In genomic region chr17:30977290-30977689, GRCm38 (mm10) we compare ENCODE assay signal across 20 mouse cellular contexts. TPM values are rescaled to one million over a fixed set of nuclear protein-coding genes. Genes with fewer than 3 reads are reported as not detected.
DNase-seq lines count a peak whose midpoint lies in the region; ATAC-seq lines count a peak whose summit lies in the region.
"Had no signal": no experiment of that assay in that cellular context is flagged by ENCODE, and none has a peak within 500 bp of the region (broad histone marks: within the 10 kb centered on the region; RNA-seq: fewer than 3 reads in every experiment).

No protein-coding gene starts in this region.

- H3K4me1 ChIP-seq in limb, embryonic 10.5 days: peaks cover 11% of the 10 kb centered on the region

- no peaks in the 10 kb centered on the region for H3K9me3 ChIP-seq in limb, embryonic 10.5 days (replicated peaks)
- H3K9me3 ChIP-seq: embryonic facial prominence, embryonic 10.5 days; limb, embryonic 15.5 days; stomach, embryonic 15.5 days had no signal

- no peak overlapping the region for H3K27ac ChIP-seq in limb, embryonic 10.5 days
- H3K27ac ChIP-seq: embryonic facial prominence, embryonic 10.5 days; hindbrain, postnatal 0 days; limb, embryonic 15.5 days; stomach, embryonic 15.5 days had no signal

- no peak overlapping the region for H3K4me3 ChIP-seq in limb, embryonic 10.5 days
- H3K4me3 ChIP-seq: embryonic facial prominence, embryonic 10.5 days; limb, embryonic 15.5 days; myocyte; stomach, embryonic 15.5 days had no signal

- no peaks in the 10 kb centered on the region for H3K27me3 ChIP-seq in limb, embryonic 10.5 days (ENCODE audit: low read depth, poor library complexity, severe bottlenecking)
- H3K27me3 ChIP-seq: stomach, embryonic 15.5 days had no signal

- no peak for DNase-seq in frontal cortex, postnatal 10 days (ENCODE audit: low spot score in 2 of 2)
- DNase-seq in layer of hippocampus, adult 9-10 months (ENCODE audit: low spot score): peak; percentile 15
- DNase-seq in layer of hippocampus, adult 11-12 months (ENCODE audit: low spot score): no peak
- DNase-seq in right cerebral cortex, postnatal 25 days: peak; percentile 16
- DNase-seq in right cerebral cortex, postnatal 36 days (ENCODE audit: low spot score in 2 of 2): no peak
- no peak for DNase-seq in limb, embryonic 10.5 days (ENCODE audit: low spot score)
- no peak for DNase-seq in urinary bladder, adult 18-20 months (ENCODE audit: low spot score in 2 of 2)
- DNase-seq: cerebellum, adult 9-11 months; gastrocnemius, postnatal 10 days; kidney, adult 9 months; lung, embryonic 14.5 days; thymus, postnatal 14 days had no signal

- 75% methylated on average over 2 of the region's 2 CpGs for WGBS in limb, embryonic 10.5 days

- H3K36me3 ChIP-seq in limb, embryonic 10.5 days: no peaks in the 10 kb centered on the region
- H3K36me3 ChIP-seq: embryonic facial prominence, embryonic 10.5 days; limb, embryonic 15.5 days; stomach, embryonic 15.5 days had no signal

- peak; percentile 74 for ATAC-seq in frontal cortex, adult (ENCODE audit: low TSS enrichment)
- ATAC-seq: hindbrain, postnatal 0 days had no signal

RNA-seq across cellular contexts. Expression of gene Umodl1, which starts 22.9 kb away (rescaled TPM):
- polyA plus RNA-seq in limb, embryonic 10.5 days (2016; fragmentation: Nextera tagmentation; extraction: Ambion mirVana): 0.09 and 0.24 TPM in 2 replicates
- polyA plus RNA-seq: large intestine, adult 2 months; limb, embryonic 15.5 days; lung, embryonic 14.5 days; midbrain, embryonic 11.5 days; myocyte; stomach, embryonic 15.5 days had no signal

Comparison
In these comparisons a context has a peak if more than half of its experiments do, and no peak if none do; other contexts are left out.
1. DNase-seq: peak in layer of hippocampus, adult 9-10 months (single experiment) and right cerebral cortex, postnatal 25 days (single experiment); none in frontal cortex, postnatal 10 days (0 of 2), layer of hippocampus, adult 11-12 months (single experiment), right cerebral cortex, postnatal 36 days (0 of 2), limb, embryonic 10.5 days (single experiment) and urinary bladder, adult 18-20 months (0 of 2).